Mouse (Mus musculus) spleen, adult 12 weeks (tissue): ENCODE measurements at regions not wholly inside any gene's neighbourhood (a gene's known extent, or its start where the extent isn't known, plus 50 kb on each side); places are given as distances from the start of the nearest gene placed in this dataset.

Experiments used
- DNase-seq: peaks from one replicate; pipeline ENCODE4 v3.0.0; 2022; ENCODE audit warnings: low spot score

DNA sequence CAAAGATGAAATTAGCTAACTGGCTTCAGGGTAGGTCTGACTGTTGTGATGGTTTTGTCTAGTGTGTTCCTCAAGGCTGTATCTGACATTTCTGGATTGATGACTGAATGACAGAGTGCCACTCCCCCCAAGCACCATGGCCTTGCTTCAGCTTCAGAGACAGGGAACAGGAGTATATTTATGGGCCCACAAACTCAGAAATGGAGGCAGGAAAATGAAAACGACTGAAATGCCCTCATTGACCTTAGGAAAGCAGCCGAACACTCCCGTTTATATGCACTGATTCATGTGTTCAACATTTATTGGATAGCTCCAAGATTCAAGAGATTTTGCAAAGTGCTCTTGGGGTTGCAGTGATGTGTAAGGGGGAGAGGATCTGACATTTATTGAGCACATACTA, 288.3 kb downstream of the Slc4a3 start:
- DNase-seq = no peak

DNA sequence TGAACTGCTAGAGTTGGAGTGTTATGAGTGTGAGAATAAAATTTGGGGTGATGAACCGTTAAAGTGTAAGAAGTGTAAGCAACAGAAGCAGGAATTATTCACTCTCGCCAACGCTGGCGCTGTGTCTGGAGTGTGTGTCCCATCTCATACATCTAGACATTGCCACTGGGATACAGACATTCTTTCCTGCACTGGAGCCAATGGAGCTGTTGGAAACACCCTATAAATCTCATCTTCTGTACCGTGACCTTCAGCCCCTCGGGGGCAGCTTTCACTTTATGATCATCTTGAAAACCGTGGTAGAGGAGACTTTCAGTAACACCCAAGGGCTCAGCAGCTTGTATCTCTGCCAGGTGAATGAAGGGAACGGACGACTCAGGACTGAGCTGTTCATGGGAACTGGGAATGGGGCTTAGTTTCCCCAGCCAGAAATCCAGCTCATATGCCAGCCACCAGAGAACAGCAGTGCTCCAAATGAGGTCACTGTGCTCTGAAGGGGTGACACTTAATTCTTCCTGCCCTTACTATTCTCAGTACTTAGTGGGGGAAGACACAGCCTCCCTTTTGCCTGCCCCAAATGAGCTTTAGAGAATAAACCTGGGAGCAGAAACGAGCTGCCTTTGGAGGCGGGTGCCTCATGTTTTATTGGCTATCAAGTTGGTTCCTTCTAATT, 293.6 kb downstream of the Slc4a3 start:
- DNase-seq = no peak

DNA sequence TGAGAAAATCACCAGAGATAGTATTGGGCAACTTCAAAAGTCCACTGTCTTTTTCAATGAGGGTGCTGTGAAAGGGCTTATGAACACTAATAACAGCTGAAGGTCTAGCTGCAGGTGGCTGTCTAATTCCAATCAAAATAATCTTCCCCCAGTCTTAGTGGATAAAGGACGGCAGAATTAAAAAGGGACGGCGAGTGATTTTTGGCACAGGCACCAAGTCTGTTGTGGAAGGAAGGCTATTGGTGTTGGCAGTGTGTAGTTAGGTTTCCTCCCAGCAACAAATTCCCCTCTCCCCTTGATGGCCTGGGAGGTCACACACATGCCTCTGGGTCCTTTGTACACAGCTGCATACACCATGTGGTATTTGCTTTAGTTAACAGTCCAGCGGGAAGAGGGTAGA, 296.3 kb downstream of the Slc4a3 start:
- no peak for DNase-seq

DNA sequence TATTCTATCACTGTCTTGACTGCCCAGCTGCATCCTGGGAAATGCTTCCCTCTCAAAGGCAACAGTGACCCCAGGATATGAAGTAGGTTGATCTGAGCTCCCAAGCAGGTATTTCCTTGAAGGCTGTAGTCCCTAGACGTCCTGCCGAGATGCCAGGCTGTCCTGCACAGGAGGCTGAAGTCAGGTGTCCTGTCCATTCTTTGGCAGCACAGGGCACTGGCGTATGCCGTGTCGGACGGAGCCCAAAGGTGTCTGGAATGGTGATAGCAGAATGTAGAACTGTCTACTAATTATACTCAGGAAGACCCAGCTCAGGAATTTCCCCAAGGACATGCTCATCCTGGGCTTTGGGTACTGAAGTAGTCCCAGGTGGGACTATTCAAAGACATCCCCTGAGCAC, 297.3 kb downstream of the Slc4a3 start:
- no peak for DNase-seq

DNA sequence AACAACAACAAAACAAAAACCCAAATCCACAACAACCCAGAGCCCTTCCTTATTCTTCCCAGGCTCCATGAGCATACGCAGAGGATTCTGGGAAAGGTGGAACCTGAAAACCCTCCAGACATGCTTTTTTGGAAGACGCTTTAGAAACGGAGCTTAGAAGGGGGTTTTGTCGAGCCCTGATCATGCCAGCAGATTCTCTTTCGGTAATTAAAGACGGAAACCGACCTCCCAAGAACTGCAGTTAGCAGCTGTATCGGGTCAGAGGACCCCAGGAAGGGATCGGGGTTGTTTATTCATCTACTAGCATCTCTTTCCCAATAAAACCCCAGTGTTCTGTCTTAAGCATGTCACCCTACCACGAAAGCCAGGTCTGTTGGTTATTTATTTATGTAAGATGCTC, 298.1 kb downstream of the Slc4a3 start:
- no peak for DNase-seq

DNA sequence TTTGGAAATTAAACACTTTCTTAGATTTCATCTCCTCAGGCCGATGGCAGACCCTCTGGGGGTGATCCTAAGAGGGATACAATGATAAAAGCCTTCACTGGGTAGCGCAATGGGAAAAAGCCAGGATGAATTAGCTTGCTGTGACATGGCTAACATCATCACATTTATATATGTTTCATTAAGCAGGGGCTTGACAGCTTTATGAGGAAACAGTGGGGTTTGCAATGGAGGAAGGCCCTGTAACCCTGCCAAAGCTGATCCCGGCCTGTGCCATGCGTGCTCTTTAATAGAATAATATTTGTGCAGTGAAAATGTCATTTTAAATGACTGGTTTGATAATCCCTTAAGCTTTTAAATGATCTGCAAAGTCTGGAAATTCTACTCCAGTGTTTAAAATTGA, 298.5 kb downstream of the Slc4a3 start:
- no peak for DNase-seq

DNA sequence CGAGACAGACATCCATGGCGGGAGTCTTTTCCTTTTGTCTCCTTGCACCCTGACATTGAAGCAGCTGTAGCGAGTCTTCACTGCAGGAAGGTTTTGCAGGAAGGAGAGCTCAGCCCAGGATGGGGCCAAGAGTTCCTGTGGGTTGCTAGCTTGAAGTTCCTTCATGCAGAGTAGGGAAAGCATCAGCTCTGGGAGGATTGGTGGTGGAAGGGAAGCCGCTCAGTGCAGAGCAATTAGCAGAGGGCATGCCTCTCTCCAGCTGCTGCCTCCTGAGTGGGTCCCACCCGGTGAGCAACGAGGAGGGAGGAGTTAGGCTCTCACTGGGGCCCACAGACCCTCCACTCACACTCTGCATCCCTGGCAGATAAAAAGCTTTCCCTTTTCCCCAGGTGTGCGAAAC, 298.9 kb downstream of the Slc4a3 start:
- no peak for DNase-seq

DNA sequence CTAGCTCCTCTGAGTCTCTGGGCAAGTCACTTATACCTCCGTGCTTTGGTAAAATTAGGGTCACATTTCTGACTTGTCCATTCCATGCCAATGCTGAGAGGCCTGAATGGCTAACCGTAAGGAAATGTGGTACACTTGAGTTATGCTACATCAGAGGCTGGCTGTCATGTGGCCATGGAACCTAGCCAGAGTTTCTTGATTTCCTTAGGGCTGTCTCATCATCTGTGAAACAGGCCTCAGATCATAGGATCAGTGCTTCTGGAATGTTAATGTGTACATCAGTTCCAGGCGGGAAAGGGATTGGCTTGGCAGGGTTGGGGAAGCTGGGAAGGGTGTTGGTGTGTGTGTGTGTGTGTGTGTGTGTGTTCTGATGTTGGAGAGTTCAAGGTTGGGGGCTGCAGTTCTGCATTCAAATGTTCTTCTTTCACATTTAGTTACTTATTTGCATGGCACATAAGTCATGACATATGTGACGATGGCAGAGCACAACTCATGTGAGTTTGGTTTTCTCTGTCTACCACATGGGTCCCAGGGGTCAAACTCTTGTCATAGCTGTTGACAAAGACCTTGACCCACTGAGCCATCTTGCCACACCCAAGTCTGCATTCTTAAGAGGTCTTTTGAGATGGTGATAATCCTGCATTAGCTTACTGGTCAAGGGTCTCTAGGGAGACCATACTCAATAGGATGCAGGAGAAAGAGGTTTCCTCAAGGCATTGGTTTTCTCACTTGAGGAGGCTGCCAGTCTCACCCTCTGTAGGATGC, 299.9 kb downstream of the Slc4a3 start:
- no peak for DNase-seq

DNA sequence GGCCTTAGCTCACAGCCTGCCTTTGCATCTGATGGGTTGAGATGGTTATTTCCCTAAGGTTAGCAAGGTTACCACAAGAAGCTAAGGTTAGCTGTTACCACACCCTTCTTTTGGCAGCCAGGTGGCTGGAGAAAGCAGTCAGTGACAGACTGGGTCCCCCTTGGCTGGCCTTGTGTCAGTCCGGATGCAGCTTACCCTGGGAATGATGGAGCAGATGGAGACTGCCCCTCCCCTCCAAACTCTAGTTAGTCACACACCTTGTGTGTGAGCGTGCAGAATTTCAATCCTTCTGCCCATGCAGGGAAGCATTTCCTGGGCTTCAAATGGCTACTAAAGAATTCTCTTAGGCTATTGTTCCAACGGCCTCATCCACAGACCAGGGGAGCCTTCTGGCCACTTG, 301.6 kb downstream of the Slc4a3 start:
- no peak for DNase-seq

DNA sequence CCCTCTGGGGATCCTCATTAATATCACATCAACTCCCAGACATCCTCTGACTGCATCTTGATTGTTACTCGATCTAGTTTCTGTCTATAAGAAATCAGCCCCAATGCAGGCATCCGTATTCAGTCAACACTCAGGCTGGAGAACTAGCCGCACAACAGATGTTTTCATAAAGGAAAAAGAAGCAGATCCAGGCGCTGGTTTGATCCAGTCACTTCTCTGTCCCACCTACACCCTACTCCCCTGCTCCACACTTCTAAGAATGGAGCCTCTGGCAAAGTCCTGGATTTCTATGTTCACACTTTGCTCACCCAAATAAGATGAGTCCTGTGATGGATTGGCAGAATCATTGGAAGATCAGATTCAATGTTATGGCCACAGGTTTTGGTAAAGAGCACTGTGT, 302.4 kb downstream of the Slc4a3 start:
- no peak for DNase-seq

DNA sequence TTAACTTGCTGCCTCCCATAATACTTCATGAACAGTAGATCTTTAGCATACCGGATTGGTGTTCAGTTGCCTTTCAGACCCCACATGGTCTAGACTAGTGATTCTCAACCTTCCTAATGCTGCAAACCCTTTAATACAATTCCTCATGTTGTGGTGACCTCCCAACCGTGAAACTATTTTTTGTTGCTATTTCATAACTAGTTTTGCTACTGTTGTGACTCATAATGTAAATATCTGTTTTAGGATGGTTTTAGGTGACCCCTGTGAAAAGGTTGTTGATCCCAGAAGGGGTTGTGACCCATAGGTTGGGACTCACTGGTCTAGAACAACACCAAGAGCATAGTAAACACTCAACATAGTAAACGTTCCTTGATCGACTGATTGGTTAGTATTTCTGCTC, 304.1 kb downstream of the Slc4a3 start:
- DNase-seq = no peak

DNA sequence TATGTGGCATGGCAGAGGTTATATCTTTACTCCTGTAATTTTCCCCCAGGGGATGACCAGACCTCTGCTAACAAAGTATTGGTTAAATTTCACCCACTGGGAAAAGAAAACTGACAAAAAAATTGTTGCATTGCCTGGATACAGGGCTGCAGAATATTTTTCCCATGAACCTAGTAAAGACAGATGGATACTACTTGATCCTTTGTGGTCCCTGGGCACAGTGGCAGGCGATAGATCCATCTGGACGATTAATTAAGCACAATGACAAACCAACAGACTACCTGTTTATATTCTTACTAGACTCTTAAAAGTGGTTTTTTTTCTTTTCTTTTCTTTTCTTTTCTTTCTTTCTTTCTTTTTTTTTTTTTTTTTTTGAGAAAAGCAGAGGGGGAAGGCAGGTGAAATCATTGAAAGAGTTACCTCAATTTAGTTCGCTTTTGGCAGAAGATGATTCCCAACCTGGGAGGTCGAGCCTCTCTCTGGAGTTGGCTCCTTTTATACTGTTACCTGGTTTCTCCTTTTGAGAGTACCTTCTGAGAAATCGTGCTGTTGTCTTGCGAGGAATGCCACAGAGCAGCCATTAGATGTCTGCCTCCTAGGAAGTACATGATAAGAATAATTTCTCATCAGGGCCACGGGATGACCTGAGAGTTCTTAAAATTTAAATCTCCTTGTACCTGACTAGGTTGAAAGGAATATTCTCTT, 312.6 kb downstream of the Slc4a3 start:
- no peak for DNase-seq

DNA sequence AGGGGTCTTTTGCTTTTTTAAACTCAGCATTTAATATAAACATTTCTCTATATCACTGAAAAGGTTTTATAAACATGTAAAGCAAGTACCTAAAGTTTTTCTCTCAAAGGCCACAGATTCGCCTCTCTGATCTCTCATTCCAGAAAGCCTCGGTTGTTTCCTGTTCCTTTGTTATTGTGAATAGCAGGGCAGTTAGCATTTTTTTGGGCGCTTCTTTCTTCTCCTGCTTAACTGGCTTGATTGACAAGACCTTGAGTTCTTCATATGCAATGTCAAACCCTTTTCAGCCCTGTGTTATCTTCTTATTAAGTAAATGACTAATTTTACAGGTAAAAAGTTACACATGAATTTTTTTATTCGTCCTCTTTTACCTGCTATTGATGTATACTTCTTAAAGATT, 316.7 kb downstream of the Slc4a3 start:
- DNase-seq = no peak

DNA sequence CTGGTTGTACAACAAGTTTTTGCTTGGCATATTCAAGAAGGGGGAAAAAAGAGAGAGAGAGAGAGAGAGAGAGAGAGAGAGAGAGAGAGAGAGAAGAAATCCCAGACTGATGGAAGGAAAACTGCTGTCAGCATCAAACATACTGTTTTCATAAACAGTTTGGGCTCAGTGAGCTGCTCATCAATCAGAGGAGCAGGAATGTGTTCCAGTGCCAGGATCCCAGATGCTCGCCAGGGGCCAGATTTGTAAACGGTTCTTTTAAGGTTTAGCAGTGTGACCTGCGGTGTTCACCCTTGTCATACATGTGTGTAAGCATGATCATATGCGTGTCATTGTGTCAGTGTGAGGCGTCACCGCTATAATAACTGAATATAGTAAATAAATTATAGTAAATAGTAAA, 320.5 kb downstream of the Slc4a3 start:
- no peak for DNase-seq

DNA sequence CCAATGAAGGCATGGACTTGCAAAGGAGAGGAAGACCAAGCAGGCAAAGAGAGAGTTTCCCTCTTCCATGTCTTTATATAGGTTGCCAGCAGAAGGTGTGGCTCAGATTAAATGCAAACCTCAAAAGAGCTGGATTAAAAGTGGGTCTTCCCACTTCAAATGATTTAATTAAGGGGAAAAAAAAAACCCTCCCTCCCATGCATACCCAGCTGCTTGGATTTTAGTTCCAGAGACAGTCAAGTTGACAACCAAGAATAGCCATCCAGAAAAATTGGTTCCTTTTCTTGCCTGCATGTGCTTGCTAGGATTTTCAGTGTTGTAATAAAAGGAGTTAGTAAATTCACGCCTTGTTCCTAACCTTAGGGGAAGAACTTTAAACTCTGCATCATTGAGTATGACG, 323.3 kb downstream of the Slc4a3 start:
- DNase-seq = no peak

DNA sequence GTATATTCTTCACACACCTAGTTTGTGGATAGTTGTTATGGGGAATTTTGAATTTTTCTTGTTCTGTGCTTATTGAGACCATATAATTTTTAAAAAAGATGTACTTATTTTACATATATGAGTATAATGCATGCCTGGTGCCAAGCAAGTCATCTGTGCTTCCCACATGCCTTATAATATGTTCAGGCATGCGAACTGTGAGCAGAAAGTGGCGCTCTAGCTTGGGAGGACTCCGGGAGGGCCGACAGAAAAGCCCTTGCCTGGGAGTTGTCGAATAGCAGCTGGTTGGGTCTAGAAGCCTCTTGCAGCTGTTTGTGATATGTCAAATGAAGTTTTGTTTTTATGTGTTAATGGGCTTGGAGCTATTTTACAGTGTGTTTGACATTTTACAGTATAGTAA, 323.8 kb downstream of the Slc4a3 start:
- DNase-seq = no peak

DNA sequence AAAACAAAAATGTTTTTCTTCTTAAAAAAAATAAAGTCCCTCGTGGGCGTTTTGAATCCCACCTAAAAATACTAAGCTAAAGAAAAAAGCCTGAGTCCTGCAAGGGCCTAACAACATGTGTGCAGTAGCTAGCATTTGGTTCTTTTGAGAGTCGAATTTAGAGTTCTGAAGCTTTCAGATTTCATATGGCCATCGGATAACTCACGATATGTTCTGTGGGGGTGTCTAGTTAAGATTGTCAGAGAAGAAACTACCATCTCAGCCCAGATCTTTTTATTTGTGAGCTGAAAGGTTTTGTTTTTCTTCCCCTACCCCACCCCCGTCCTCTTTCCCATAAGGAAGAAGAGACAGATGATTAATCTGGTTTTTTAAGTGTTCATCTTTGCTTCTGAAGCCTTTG, 327.8 kb downstream of the Slc4a3 start:
- DNase-seq = no peak

DNA sequence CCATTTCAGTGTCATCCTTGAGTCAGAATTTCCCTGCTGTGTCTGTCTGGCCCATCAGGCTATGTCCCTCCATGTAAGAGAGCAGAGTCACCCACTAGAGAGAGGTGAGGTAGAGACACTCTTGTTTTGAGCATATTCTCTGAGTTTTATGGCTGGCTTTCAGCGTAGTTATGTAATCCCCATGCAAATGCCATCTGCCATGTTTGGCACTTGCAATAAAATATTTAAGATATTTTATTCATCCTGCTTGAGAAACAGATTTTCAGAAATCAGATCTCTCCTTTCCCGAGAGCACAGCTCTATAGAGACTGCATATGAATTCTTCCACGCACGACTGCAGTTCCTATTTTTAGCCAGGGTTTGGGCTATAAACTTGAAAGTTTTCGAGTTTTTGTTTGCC, 331.1 kb downstream of the Slc4a3 start:
- DNase-seq = no peak

DNA sequence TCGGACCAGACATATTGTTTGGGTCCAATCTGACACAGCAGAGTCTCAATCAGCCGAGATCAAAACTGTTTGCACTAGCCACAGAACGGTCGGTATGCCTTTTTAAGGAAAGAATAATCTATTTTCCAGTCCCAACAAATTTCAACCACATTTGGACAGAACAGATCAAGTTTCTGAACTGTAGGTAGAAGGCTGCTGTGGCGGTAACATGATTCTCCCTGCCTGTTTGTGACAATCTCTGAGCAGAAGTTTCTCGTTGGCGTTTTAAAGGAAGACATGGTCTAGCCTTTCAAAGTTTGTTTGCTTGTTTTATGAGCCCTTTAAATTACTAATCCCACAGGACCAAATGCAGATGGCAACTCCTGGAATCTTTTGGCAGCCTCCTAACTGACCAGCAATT, 339.6 kb downstream of the Slc4a3 start:
- no peak for DNase-seq

DNA sequence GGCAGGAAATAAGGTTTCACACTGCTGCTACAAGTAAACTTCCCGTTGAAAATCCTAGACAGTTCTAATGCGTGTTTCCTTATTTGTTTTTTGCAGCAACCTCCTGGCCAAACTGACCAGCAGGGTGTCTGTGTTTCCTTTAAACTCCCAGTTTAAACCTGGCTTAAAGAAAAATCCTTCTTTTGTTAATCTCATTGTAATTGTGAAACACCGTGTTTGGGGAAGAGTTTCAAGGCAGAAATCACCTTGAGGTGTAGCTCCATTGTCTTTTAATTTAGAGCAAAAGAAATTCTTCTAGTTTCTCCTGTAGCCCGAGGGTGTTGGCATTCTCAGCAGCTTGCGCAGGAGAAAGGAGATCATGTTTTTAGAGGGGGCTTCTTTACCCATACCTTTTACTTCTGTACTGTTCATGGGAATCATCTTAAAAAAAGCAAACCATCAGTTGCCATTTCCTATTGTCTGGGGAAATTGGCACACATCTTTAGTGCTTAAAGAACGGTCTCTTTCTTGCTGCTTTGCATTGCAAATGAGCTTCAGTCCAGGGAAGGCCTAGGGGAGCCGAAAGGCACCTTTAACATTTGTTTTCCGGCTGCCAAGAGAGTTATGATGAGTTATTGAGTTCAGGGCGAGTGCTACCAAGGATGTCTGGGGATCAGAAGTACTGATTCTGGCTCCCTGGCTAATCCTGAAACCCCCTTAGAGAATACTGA, 342.6 kb downstream of the Slc4a3 start:
- no peak for DNase-seq

DNA sequence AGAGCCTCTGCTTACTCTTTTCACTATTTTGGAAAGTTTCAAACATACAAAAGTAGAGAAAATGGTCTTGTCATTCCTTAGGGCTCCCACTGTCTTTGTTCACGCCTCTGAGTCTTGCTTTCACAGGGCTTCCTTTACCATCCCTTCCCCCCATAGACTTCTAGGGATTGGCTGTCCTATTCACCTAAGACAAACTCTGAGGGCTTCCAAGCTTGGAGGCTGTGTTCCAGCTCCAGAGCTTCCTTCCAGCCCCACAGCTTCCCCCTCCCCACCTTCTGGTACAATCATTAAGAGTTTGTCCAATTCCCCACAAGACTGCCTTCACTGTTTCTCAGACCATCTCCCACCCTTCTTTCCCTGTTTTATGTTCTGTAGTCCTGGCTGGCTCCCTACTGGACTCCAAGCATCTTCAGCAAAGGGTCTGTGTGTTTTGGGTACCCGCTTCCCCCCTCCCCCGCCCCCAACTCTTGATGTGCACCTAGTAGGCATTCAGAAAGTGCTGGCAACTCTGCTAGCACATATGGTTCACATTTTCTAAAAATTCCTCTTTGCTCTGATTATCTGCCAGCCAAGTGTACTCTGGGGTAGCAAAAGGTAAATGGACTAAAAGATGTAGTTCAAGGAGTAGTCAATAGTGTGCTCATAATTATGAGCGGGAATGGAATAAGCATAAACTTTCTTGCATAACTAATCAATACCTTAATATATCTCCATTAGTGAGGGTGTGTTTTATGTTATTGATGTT, 344.0 kb downstream of the Slc4a3 start:
- no peak for DNase-seq

DNA sequence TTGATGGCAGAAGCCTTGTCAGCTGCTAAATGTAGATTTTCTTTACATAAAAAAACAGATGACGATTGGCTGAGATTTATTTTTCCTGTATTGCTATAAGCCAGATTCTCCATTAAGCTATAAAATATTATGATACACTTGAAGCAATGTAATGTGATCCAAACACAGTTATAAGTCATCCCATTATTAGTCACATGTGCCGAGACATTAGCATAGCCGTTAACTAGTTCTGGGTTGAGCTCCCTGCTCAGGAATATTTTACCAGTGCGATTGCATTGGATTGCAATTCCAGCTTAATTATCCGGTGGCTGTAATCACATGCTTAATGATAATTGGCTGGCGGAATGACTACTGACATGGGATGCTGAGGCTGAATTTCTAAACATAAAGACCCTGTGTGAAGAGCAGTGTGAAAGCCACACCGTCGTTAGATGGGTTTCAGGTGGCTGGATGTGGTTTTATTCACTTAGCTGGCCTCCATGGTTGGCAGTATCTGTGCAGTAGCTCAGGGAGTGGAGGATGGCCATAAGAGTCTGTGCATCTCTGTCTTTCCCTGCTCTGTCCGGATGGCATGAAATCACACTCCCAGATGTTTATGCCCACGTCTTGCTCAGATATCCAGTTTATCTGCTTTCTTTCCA, 344.7 kb downstream of the Slc4a3 start:
- DNase-seq = no peak
